Mouse (Mus musculus) c-Kit-negative CD71-positive TER-119-positive erythroid progenitor cells, embryonic 14.5 days (primary cell): ENCODE measurements around the gene Atxn7.
"Not testable (repeated sequence)": the region's sequence is repeated elsewhere in the genome, so short reads cannot be mapped to it uniquely, and the experiment has no call there.

Experiments used
- DNase-seq: peaks from one replicate; pipeline ENCODE4 v3.0.0-alpha.2; 2013; ENCODE audit warnings: low read depth, low spot score

Gene Atxn7

DNA sequence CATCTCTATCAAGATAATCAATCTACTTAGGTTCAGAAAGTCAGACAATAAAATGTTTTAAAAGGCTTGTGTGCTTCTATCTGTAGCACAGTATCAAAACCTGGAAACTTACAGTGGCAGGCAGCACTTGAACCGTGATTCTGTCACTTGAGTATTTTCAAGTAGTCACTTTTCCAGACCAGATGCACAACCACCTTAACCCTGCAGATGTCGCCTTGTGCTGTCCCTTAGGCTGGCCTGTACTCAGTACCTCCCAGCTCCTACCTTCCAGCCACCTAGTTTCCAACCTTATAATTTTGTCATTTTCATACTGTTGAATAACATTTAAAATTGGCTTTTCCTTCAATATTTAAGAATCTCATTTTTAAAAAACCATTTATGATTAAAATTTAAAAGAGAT is 20.9 kb downstream of the Atxn7 start:
- DNase-seq = no peak

DNA sequence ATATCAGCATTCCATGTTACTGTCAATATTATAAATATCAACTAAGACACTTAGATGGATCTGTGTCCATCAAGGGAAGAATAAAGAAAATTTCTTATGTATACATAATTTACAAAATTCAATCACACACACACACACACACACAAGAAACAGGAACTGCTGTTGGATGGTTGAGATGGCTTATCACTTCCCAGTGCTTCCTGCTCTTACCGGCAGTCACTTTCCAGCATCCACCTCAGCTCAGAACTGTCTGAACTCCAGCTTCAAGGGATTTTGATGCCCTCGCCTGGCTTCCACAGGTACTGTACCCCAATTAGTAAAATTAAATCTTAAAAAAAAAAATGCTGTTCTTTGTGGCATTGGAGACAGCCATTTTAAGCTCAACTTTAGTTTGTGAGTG is 27.2 kb downstream of the Atxn7 start:
- DNase-seq = no peak

DNA sequence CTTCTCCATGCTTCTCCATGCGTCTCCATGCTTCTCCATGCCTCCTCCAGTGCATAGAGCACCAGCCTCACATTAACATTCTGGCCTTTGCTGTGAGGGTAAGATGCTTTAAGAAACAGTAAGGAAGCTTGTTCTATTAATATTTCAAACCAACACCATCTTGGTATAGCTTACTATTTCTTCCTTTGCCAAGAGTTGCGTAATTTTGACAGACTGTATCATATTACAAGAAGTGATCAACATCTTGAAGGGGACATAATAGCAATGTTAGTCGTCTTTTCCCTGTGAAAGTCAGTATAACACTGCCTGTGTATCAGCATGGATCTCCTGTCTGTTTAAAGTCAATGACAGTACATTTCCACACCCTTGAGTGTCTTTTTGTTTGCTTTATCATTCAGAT is 29.5 kb downstream of the Atxn7 start:
- no peak for DNase-seq

DNA sequence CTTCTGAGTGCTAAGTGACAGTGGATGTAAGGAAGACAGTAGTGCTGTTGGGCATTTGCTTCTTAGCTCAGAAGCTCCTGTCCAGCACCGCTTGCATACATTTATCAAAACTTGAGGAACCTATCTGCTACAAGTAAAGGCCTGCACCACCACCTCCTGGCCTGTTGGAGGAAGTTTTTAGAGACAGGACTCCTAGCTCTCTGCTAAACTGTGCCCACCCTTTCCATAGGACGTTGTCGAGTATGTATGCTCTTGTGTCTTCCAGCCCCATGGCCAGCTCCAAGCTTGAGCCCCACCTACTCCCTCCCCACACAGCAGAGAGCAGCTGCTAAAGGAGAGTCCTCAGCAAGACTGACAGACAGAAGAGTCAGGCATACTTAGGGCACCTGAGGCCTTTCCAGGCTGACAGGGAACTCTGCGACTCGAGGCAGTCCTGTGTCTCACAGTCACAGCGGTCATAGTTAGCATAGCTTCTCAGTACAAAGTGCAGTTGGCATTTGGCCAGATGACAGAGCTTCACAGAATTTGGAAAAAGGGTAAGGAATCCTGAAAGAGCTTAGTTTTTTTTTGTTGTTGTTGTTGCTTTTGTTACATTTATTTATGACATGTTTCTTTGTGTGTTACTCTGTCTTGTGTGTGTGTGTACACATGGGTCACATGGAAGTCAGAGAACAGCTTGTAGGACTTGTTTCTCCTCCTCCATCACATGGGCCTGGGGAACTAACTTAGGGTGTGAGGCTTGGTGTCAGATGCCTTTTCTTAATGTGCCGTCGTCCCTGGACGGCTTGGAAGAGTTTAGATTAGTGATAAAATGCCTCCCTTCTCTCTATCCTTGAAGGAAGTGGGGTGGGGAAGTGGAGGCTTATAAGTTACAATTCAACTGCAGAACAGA is 34.2 kb downstream of the Atxn7 start:
- no peak for DNase-seq

DNA sequence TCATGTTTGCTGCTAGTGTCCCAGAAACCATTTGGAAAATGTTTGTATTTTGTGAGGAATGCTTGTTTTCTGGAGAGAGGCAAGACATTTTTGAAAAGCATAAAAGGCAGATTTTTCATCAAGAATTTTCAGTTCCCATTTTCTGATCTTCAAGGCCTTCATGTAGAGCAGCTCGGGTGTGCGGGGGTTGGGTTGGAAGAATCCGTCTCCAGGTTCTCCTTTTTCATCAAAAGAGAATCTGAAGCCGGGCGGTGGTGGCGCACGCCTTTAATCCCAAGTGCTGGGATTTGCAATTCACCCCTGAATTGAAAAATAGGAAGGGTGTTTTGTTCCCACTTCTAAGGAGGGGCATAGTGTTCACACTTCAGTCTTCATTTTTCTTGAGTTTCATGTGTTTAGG is 41.5 kb downstream of the Atxn7 start:
- DNase-seq = no peak

DNA sequence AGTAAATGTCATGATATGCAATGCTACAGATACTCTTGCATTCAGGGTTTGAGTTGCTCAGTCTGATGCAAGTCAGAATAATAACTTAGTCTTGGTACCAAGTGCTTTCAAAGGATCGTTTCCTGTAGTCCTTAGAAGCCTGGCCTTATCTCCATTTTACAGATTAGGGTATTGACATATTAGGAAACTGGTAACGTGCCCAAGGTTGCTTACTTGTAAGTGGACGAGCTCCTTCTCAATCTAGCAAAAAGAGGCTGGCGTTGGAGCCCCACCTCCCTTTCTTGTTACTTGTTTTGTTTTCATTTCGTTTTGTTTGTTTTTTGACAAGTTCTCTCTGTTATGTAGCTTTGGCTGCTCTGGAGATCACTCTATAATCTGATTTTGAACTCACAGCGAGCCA is 48.5 kb downstream of the Atxn7 start:
- DNase-seq = no peak

DNA sequence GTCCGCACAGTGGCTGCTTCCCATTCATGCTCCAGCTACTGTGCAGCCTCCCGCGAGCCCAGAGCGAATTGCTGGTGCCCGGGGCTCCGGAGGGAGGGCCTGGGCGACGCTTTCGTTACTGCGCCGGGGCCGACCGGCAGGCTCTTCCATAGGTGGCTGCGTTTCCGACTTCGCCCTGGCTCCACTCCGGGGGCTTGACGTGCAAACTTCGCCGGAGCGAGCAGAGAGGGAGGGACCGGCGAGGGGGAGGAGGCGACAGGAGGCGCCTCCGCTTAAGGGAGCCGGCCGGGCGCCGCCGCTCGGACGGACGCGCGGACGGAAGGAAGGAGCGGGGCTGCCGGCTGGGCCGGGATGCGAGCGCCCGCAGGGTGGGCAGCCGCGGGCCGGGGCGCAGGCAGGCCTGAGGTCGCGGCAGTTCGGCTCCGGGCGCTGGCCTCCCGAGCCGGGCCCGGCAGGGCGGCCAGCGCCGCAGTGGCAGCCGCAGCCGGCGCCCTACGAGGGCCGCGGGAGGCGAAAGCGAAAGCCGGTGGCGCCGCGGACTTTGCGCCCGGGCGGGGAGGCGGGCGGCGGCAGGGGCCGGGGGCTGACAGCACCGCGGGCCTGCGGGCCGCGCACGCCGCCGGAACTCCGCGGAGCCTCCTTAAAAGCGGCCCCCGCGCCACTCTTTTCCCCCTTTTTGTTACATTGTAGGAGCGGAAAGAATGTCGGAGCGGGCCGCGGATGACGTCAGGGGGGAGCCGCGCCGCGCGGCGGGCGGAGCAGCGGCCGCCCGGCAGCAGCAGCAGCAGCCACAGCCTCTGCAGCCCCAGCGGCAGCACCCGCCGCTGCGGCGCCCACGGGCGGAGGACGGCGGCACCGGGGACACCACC is 51.4 kb downstream of the Atxn7 start:
- peak; percentile 40 for DNase-seq

DNA sequence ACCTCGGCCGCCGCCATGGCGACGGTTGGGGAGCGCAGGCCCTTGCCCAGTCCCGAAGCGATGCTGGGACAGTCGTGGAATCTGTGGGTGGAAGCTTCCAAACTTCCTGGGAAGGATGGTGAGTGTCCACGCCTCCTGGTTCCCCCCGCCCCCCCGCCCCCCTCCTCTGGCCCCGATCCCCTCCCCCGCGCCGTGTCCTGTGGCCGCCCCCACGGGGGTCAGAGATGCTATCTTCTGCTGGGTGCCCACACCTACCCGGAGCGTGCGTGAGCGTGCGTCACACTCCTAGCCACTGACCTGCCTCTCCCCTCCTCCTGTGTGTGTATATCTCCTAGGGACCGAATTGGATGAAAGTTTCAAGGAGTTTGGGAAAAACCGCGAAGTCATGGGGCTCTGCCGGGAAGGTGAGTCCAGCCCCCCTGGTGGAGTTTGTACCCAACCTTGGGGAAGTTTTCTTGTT is 52.0 kb downstream of the Atxn7 start:
- no peak for DNase-seq

DNA sequence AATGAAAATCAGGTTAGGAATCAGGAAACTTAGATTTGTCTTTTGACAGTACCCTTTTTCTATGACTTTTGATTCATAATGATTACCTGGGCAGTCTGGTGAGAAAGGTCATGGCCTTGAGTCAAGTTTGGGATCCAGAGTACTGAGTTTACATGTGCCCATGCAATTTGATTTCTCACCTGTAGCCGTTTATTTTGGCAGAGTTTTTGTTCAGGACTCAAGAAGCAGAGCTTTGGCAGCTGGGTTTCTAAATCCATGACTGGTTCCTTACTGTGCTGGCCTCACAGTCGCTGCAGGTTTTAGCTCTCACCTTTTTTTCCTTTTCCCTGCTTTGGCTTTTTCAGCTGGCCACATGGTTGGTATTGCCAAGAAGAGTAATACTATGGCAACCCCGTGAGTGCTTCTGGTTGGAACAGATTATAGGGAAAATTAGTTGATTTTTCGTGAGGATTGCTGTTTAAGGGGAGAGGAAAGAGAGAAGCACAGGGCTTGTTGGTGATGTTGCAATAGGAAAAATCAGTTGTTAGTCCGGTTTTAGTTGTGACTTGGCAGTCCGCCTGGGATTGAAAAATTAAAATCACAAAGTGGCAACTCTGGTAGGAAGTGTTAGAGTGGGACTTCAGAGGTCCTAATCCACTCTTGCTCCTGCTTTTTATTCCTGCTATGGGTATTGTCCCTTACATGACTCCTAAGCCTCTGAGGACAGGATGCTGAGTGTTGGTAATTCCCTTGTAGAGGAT is 53.6 kb downstream of the Atxn7 start:
- DNase-seq = no peak

DNA sequence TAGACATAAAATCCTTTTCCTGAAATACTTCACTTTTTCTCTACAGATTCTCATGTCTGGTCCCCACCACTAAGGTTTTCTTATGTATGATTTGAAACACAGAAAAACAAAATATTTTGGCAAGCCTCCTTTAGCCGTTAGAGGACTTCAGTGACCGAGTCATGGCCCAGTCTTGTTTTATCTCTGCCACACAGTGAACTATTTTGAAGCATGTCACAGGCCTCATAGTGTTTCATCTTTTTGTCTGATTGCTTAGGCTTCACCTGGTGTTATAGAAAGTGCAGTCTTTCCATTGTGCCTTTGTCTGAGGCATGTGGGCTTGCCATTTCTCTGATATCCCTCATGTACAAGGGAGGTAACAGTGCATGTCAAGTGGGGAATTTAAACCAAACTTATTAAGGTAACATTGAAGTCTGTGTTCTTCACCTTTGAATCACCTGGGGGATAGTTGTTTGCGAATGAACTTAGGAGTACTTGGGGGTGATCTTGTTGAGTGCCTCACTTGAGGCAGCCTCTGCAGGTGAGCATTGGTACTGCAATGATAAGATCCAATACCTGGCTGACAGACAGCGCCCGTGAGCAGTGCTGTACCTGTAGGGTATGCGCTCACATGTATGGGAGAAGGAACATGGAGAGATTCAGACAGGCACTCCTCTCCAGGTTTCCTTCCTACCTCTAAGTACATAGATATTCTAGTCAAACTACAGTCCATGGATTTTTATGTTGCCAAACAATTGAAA is 58.1 kb downstream of the Atxn7 start:
- DNase-seq = no peak

DNA sequence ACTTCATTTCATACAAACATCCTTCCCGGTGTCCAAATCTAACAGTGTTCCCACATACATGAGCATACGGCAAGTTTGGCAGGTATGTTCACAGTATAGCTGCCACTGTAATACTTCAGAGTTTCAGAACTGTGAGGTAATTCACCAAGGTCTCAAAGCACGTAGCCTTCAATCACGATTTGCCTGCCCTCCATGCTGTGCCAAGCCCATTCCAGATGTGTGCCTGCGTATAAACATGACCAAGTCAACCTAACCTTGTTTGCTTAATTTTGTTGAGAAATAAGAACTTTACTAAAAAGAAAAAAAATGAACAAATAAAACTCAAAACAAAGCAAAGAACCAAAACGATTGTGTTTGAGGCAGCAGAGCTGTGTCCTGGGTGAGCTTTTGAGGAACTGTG is 60.0 kb downstream of the Atxn7 start:
- DNase-seq = no peak

DNA sequence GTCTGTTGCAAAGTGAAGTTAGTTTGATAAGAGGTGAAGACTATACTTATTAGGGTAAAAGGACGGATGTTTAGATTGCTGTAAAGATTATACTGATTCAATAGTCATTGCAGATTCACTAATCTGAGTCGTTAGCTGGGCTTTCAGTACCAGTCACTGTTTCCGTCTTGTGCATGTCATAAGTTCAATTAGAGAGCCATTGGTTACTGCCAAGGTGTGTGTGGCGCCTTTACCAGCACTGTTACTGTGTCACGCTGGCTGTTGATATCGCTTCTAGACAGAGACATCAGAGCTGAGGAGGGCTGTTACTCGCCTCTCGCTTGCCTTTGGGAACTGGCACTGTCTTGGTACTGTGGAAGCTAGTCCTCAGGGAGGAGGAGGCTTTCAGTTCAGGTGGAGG is 64.6 kb downstream of the Atxn7 start:
- DNase-seq = no peak

DNA sequence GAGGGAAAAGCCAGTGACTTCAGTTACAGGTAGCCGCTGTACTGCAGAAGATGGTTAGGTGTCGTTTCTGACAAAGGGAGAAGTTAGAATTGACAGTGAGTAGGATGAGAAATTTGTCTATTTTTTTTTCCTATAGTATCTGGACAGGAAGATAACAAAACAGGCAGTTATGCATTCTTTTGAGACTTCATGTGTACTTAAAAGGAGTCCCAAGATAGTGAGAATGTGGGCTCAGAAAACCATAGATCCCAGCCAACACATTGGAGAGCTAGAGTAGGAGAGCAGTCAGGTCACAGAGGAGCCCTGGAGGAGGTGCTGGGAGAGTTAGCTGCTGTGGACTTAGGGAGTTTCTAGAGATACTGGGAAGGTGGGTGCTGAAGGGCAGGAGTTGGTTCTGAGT is 69.4 kb downstream of the Atxn7 start:
- DNase-seq = no peak

DNA sequence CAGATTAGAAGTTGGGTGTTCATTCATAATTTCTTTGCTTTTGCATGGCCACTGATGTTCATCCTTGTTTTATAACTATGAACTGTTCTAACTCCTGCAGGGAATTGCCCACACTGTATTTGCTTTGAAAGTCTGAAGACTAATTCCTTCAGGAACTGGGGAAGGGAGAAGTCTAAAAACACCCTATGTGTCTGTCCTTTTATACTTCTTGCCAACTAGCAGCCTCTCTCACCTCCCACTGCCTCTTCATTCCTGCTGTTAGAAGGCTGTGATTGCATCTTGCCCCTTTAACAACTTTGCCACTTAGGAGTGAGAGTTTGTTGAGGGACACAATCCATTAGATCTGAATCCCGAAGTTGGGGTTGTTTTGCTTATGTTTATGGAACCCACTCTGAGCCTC is 71.6 kb downstream of the Atxn7 start:
- DNase-seq = no peak

DNA sequence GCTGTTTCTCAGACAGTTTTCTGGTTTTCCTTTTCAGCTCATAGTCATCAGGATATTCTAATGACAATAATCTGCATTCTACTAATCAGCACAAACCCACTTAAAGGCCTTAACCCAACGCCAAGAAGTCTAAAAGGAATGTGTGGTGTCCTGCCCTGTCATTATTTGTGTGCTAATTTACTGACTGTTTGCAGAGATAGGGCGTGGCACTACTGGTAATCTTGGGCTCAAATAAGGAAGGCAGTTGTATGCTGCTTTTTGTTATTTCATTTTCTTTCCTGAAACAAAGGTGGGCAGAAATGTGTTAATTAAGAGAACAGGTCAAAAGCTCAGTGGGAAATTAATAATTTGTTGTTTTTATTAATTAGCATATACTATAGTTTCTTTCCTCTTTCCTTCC is 75.1 kb downstream of the Atxn7 start:
- DNase-seq = no peak

DNA sequence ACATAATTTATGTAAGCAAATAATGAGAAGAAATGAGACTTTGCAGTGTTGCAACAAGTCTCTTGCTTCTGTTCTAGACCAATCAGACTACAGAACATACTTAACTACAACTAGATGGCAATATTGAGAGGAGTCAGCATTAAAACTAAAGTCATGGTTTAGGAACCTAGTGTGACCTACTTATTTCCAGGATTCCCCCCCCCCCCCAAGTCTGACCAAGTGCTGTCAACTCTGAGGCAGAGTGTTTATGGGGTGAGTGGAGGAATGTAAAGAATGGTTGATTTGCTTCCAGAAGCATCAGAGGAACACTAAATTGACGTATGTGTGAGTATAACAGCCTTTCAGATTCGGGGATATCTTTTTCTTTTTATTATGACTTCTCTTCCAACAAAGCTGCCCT is 77.0 kb downstream of the Atxn7 start:
- DNase-seq = no peak

DNA sequence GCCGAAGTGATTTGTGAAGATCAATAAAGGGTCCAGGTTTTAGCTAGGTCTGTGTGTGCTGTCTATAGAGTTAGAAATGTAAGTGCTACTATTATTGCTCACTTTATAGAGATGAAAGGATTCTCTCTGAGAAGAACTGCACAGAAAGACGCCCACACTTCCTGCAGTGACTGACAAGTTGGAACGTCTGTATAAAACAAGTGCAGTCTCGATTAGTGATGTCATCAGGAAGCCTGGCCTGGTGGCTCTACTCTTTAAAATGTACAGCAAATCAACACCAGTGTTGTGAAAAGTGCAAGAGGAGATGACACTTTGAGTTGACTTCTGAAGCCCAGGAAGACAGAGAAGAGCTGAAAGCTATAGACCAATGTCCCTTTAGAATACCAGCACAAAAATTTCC is 81.1 kb downstream of the Atxn7 start:
- DNase-seq = no peak

DNA sequence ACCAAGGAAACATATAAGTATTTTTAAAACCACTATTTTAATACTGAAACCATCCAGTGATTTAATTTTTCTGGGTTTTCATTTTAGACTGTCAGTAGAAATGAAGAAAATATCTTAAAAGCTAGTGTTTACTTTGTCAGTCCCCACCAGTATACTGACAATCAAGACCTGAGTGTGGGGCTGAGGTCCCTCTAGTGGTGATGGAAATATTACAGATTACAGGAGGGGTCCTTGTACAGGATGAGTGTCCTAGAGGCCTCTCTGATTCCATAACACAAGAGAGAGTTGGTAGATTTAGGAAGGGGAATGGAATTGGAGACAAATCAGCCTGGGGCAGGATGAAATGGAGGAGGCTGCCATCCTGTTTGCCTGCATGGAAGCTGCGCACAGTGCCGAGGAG is 93.1 kb downstream of the Atxn7 start:
- DNase-seq = no peak

DNA sequence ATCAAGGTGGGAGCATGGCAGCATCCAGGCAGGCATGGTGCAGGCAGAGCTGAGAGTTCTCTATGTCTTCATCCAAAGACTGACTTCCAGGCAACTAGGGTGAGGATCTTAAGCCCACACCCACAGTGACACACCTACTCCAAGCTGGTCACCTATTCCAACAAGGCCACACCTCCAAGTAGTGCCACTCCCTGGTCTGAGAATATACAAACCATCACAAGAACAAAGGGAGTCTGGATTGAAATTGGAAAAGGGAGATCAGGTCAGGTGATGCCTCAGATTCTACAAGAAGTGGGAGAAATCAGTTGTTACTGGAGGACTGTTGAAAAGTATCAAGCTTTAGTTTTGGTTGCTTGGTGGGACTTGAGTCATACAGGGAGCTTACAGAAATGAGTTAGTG is 98.4 kb downstream of the Atxn7 start:
- DNase-seq = not testable (repeated sequence)

DNA sequence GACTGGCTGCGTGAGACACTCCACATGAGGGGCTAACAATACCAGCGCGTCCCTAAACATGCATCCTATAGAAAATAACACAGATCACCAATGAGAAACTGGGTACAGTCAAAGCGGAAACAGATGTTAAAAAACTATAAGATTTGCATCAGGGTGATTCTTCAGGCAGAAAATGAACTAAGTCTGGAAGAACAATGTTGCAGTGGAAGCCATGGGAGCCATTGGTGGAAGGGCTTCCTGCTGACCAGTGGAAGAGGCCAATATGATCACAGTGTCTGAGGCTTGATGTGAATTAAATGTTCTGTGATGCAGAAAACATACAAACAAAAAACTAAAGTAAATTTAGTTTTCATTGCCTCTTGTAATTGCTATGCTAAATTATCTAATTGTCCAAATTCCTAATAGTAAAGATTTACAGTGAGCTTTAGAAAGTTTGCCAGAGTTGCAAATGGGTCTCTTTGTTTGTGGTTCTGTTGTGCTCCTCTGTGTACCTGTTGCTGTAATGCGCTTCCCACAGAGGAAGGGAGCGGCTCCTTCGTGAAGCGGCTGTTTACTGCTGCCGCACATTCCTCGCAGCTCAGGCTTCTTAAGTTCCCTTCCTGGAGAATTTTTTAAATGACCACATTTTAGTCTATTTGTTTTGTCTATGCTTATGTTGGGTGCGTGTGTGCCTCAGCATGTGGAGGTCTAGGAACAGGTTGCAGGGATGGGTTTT is 101.4 kb downstream of the Atxn7 start:
- DNase-seq = no peak

DNA sequence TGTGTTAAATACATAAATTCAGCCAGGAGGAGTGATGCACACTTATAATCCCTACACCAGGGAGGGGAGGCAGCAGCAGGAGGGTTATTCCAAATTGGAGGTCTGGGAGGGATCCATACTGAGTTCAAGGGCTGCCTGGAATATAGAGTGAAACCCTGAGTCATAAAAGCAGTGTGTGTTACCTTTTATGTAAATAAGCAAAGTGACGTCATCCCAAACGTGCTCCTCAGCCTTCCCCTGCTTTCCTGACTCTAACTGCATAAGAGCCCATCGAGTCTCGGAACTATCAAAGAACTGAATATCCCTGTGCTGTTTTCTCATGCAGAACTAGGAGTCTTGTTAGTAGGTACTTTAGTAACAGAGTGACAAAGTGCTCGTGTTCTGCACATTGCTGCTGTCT is 102.1 kb downstream of the Atxn7 start:
- no peak for DNase-seq
